Mouse (Mus musculus) B cell, adult (primary cell): ENCODE results near the gene Wdfy2. TPM values are rescaled to one million over a fixed set of nuclear protein-coding genes. Genes with fewer than 3 reads are reported as not detected.

Experiments
- total RNA-seq: library from RNA; stranded (reverse); gene quantifications from 4 replicates; pipeline ENCODE4 v1.2.4, GENCODE M21; 2023; ENCODE audit not compliant: inconsistent age

Wdfy2 gene
- total RNA-seq, result 36.2 to 38.6 TPM (median 36.3 TPM) in 4 replicates

GRCm38 (mm10) chr14:62837641-62838252 lies at the start of gene Wdfy2:
TSS of gene Wdfy2 (plus strand) at chr14:62837678.

GRCm38 (mm10) chr14:62984410-62984809 lies 146.9 kb downstream of the Wdfy2 start, which contains the start of gene Defb48:
TSS of gene Defb48 (minus strand) at chr14:62984510.

GRCm38 (mm10) chr14:62997777-62998176 lies 160.3 kb downstream of the Wdfy2 start, which contains the start of gene Defb47:
TSS of gene Defb47 (plus strand) at chr14:62998077.

Other genes with a start within 250 kb of the Wdfy2 start
- not detected in 4 replicates for gene Serpine3, start 174.0 kb upstream of the Wdfy2 start, total RNA-seq
- 82.3 to 100 TPM (median 86.4 TPM) in 4 replicates for gene Ints6, start 76.5 kb upstream of the Wdfy2 start, total RNA-seq
- gene Defb48, start 146.8 kb downstream of the Wdfy2 start, total RNA-seq, result not detected in 4 replicates
- gene Defb47, start 160.4 kb downstream of the Wdfy2 start, total RNA-seq, result not detected in 4 replicates
- gene Defb43, start 174.1 kb downstream of the Wdfy2 start, total RNA-seq, result not detected in 4 replicates
- gene Defb42, start 209.3 kb downstream of the Wdfy2 start, total RNA-seq, result not detected in 4 replicates
- not detected in 4 replicates for gene Defb30, start 212.3 kb downstream of the Wdfy2 start, total RNA-seq